Mouse (Mus musculus): ENCODE results near the gene Xrcc5. TPM values are rescaled to one million over a fixed set of nuclear protein-coding genes. Genes with fewer than 3 reads are reported as not detected.
A peak's percentile ranks its signal among the peaks of the same experiment; 100 is the strongest.

The Xrcc5 gene
- polyA plus RNA-seq, 1 experiment from 2014 or later = 31.2 TPM

- H3K36me3 ChIP-seq (ENCODE audit: control insufficient read depth, insufficient read depth, low read length) = no peaks in the 10 kb centered on the region
- H3K4me2 ChIP-seq (ENCODE audit: low read depth, low read length) = no peak overlapping the region
- peaks cover 5% of the 10 kb centered on the region for H3K4me1 ChIP-seq (ENCODE audit: control insufficient read depth, insufficient read depth, low read length)
- H3K27ac ChIP-seq (replicated peaks; ENCODE audit: low read depth, low read length) = no peak overlapping the region
- H3K9ac ChIP-seq (ENCODE audit: low read depth, low read length) = no peak overlapping the region
- 69% methylated on average over 5 of the region's 5 CpGs for WGBS
- no peaks in the 10 kb centered on the region for H3K27me3 ChIP-seq (replicated peaks; ENCODE audit: control insufficient read depth, insufficient read depth, low read length)
- DNase-seq (ENCODE audit: low spot score) = no peak
- no peak overlapping the region for H3K4me3 ChIP-seq (ENCODE audit: low read depth, low read length)
- no peaks in the 10 kb centered on the region for H3K9me3 ChIP-seq (ENCODE audit: control insufficient read depth, low read length)
- ATAC-seq (ENCODE audit: low read depth) = no peak
Observed at GRCm38 (mm10) chr1:72409936-72410335, 102.7 kb downstream of the Xrcc5 start.

GRCm38 (mm10) chr1:72411108-72411507 lies 103.9 kb downstream of the Xrcc5 start:
- no peaks in the 10 kb centered on the region for H3K9me3 ChIP-seq (ENCODE audit: control insufficient read depth, low read length)
- WGBS = 91% methylated on average over 8 of the region's 8 CpGs
- no peak overlapping the region for H3K9ac ChIP-seq (ENCODE audit: low read depth, low read length)
- no peak overlapping the region for H3K4me2 ChIP-seq (ENCODE audit: low read depth, low read length)
- no peaks in the 10 kb centered on the region for H3K27me3 ChIP-seq (replicated peaks; ENCODE audit: control insufficient read depth, insufficient read depth, low read length)
- H3K36me3 ChIP-seq (ENCODE audit: control insufficient read depth, insufficient read depth, low read length) = no peaks in the 10 kb centered on the region
- H3K27ac ChIP-seq (replicated peaks; ENCODE audit: low read depth, low read length) = no peak overlapping the region
- ATAC-seq (ENCODE audit: low read depth) = no peak
- no peak overlapping the region for H3K4me3 ChIP-seq (ENCODE audit: low read depth, low read length)
- no peak for DNase-seq (ENCODE audit: low spot score)
- H3K4me1 ChIP-seq (ENCODE audit: control insufficient read depth, insufficient read depth, low read length) = peaks cover 5% of the 10 kb centered on the region

- no peak overlapping the region for H3K9ac ChIP-seq (ENCODE audit: low read depth, low read length)
- 90% methylated on average over 8 of the region's 8 CpGs for WGBS
- no peaks in the 10 kb centered on the region for H3K36me3 ChIP-seq (ENCODE audit: control insufficient read depth, insufficient read depth, low read length)
- H3K9me3 ChIP-seq (ENCODE audit: control insufficient read depth, low read length) = no peaks in the 10 kb centered on the region
- H3K27ac ChIP-seq (replicated peaks; ENCODE audit: low read depth, low read length) = no peak overlapping the region
- DNase-seq (ENCODE audit: low spot score) = no peak
- no peaks in the 10 kb centered on the region for H3K27me3 ChIP-seq (replicated peaks; ENCODE audit: control insufficient read depth, insufficient read depth, low read length)
- H3K4me2 ChIP-seq (ENCODE audit: low read depth, low read length) = no peak overlapping the region
- no peak for ATAC-seq (ENCODE audit: low read depth)
- peaks cover 5% of the 10 kb centered on the region for H3K4me1 ChIP-seq (ENCODE audit: control insufficient read depth, insufficient read depth, low read length)
- no peak overlapping the region for H3K4me3 ChIP-seq (ENCODE audit: low read depth, low read length)
Observed at GRCm38 (mm10) chr1:72413205-72413604, 106.0 kb downstream of the Xrcc5 start.

GRCm38 (mm10) chr1:72414133-72414532 lies 106.9 kb downstream of the Xrcc5 start:
- no peaks in the 10 kb centered on the region for H3K36me3 ChIP-seq (ENCODE audit: control insufficient read depth, insufficient read depth, low read length)
- no peak overlapping the region for H3K27ac ChIP-seq (replicated peaks; ENCODE audit: low read depth, low read length)
- no peaks in the 10 kb centered on the region for H3K9me3 ChIP-seq (ENCODE audit: control insufficient read depth, low read length)
- H3K4me2 ChIP-seq (ENCODE audit: low read depth, low read length) = no peak overlapping the region
- H3K4me1 ChIP-seq (ENCODE audit: control insufficient read depth, insufficient read depth, low read length) = peaks cover 5% of the 10 kb centered on the region
- 49% methylated on average over 8 of the region's 8 CpGs for WGBS
- DNase-seq (ENCODE audit: low spot score) (no peak), ATAC-seq (ENCODE audit: low read depth) (no peak)
- H3K4me3 ChIP-seq (ENCODE audit: low read depth, low read length) = no peak overlapping the region
- no peaks in the 10 kb centered on the region for H3K27me3 ChIP-seq (replicated peaks; ENCODE audit: control insufficient read depth, insufficient read depth, low read length)
- H3K9ac ChIP-seq (ENCODE audit: low read depth, low read length) = no peak overlapping the region

- WGBS = 28% methylated on average over 8 of the region's 8 CpGs
- Histone ChIP-seq H3K4me2 (ENCODE audit: low read depth, low read length) (no peak overlapping the region), H3K27ac (replicated peaks; ENCODE audit: low read depth, low read length) (no peak overlapping the region), H3K4me3 (ENCODE audit: low read depth, low read length) (no peak overlapping the region), H3K9me3 (ENCODE audit: control insufficient read depth, low read length) (no peaks in the 10 kb centered on the region), H3K9ac (ENCODE audit: low read depth, low read length) (no peak overlapping the region), H3K27me3 (replicated peaks; ENCODE audit: control insufficient read depth, insufficient read depth, low read length) (no peaks in the 10 kb centered on the region), H3K4me1 (ENCODE audit: control insufficient read depth, insufficient read depth, low read length) (peaks cover 5% of the 10 kb centered on the region), H3K36me3 (ENCODE audit: control insufficient read depth, insufficient read depth, low read length) (no peaks in the 10 kb centered on the region)
- DNase-seq (ENCODE audit: low spot score) = no peak
- no peak for ATAC-seq (ENCODE audit: low read depth)
Observed at GRCm38 (mm10) chr1:72414561-72415253, 107.5 kb downstream of the Xrcc5 start.

GRCm38 (mm10) chr1:72418744-72419655 lies 111.8 kb downstream of the Xrcc5 start:
- peaks cover 5% of the 10 kb centered on the region for H3K4me1 ChIP-seq (ENCODE audit: control insufficient read depth, insufficient read depth, low read length)
- no peak overlapping the region for H3K4me3 ChIP-seq (ENCODE audit: low read depth, low read length)
- H3K4me2 ChIP-seq (ENCODE audit: low read depth, low read length) = no peak overlapping the region
- no peaks in the 10 kb centered on the region for H3K27me3 ChIP-seq (replicated peaks; ENCODE audit: control insufficient read depth, insufficient read depth, low read length)
- H3K27ac ChIP-seq (replicated peaks; ENCODE audit: low read depth, low read length) = no peak overlapping the region
- 61% methylated on average over 8 of the region's 8 CpGs for WGBS
- no peaks in the 10 kb centered on the region for H3K9me3 ChIP-seq (ENCODE audit: control insufficient read depth, low read length)
- no peak overlapping the region for H3K9ac ChIP-seq (ENCODE audit: low read depth, low read length)
- ATAC-seq (ENCODE audit: low read depth) = no peak
- no peaks in the 10 kb centered on the region for H3K36me3 ChIP-seq (ENCODE audit: control insufficient read depth, insufficient read depth, low read length)
- peak; percentile 39 for DNase-seq (ENCODE audit: low spot score)

GRCm38 (mm10) chr1:72420220-72420619 lies 113.0 kb downstream of the Xrcc5 start:
- Histone ChIP-seq H3K9ac (ENCODE audit: low read depth, low read length) (no peak overlapping the region), H3K4me3 (ENCODE audit: low read depth, low read length) (no peak overlapping the region), H3K4me2 (ENCODE audit: low read depth, low read length) (no peak overlapping the region), H3K36me3 (ENCODE audit: control insufficient read depth, insufficient read depth, low read length) (no peaks in the 10 kb centered on the region), H3K9me3 (ENCODE audit: control insufficient read depth, low read length) (no peaks in the 10 kb centered on the region), H3K4me1 (ENCODE audit: control insufficient read depth, insufficient read depth, low read length) (no peaks in the 10 kb centered on the region), H3K27ac (replicated peaks; ENCODE audit: low read depth, low read length) (no peak overlapping the region), H3K27me3 (replicated peaks; ENCODE audit: control insufficient read depth, insufficient read depth, low read length) (no peaks in the 10 kb centered on the region)
- DNase-seq (ENCODE audit: low spot score) = no peak
- ATAC-seq (ENCODE audit: low read depth) = no peak
- 65% methylated on average over 2 of the region's 2 CpGs for WGBS

- H3K4me2 ChIP-seq (ENCODE audit: low read depth, low read length) = no peak overlapping the region
- H3K9me3 ChIP-seq (ENCODE audit: control insufficient read depth, low read length) = no peaks in the 10 kb centered on the region
- 86% methylated on average over 4 of the region's 4 CpGs for WGBS
- H3K4me1 ChIP-seq (ENCODE audit: control insufficient read depth, insufficient read depth, low read length) = no peaks in the 10 kb centered on the region
- no peaks in the 10 kb centered on the region for H3K36me3 ChIP-seq (ENCODE audit: control insufficient read depth, insufficient read depth, low read length)
- H3K9ac ChIP-seq (ENCODE audit: low read depth, low read length) = no peak overlapping the region
- H3K27ac ChIP-seq (replicated peaks; ENCODE audit: low read depth, low read length) = no peak overlapping the region
- no peak for ATAC-seq (ENCODE audit: low read depth)
- H3K4me3 ChIP-seq (ENCODE audit: low read depth, low read length) = no peak overlapping the region
- H3K27me3 ChIP-seq (replicated peaks; ENCODE audit: control insufficient read depth, insufficient read depth, low read length) = no peaks in the 10 kb centered on the region
- no peak for DNase-seq (ENCODE audit: low spot score)
Observed at GRCm38 (mm10) chr1:72422121-72422520, 114.9 kb downstream of the Xrcc5 start.

Data from embryonic facial prominence, embryonic 14.5 days (tissue).